Mouse (Mus musculus) gastrocnemius, postnatal 36 days (tissue): Measurements from ENCODE around the gene Sinhcaf. TPM values are rescaled to one million over a fixed set of nuclear protein-coding genes. Genes with fewer than 3 reads are reported as not detected.
"Not testable (repeated sequence)": the region's sequence is repeated elsewhere in the genome, so short reads cannot be mapped to it uniquely, and the experiment has no call there.

Experiments used
- DNase-seq, 2 experiments: peaks; one replicate each; pipeline ENCODE4 v3.0.0; 2022
- intact Hi-C: fragments of 180-260 bp; cut with DNase I; formaldehyde crosslinking; loops from one replicate; pipeline ENCODE4 v1.15.1; 2025
- long read RNA-seq, 2 experiments: library from polyadenylated mRNA; stranded (forward); transcript quantifications; one replicate each; pipeline ENCODE4 v2.0.0; 2021
- total RNA-seq, 2 experiments: library from RNA; stranded (reverse); gene quantifications; 2 replicates each; pipeline ENCODE4 v1.2.3; 2021

The Sinhcaf gene
- total RNA-seq, result 1 to 10 TPM in 1 of 2 experiments, under 1 TPM in 1; 0.54 to 1.3 TPM
- long read RNA-seq, experiment 1, partial matches to known transcripts, result 0 of 4 reads
- long read RNA-seq, experiment 1, other reads (novel, unspliced or antisense), result 0 of 4 reads
- long read RNA-seq, experiment 2, partial matches to known transcripts, result 0 of 2 reads
- long read RNA-seq, experiment 2, other reads (novel, unspliced or antisense), result 2 of 2 reads

DNA sequence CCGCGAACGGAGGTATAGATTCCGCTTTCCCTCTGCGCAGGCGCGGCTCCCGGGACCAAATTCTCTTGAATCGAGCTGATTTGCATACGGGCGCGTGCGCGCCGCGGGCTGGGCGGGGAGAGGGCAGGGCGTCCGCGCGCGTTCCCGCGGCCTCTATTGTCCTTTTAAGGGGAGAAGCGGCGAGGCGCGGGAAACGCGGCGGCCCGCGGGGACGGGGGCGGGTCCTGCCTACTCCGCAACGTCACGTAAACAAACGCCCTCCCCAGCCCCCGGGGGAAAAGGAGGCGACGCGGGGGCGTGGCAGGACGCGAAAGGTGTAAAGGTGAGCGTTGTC lies at the start of gene Sinhcaf:
Sinhcaf (minus strand) TSS at position 59 of the 334 bp plus-strand sequence.
- DNase-seq, result peak; percentile 94 to 96
- intact Hi-C loops, result loop anchor here (2.0 to 10.0 kb wide), 2 partner anchors 154 to 358 kb away; partner anchors contain the start of genes Dennd5b and Resf1

DNA sequence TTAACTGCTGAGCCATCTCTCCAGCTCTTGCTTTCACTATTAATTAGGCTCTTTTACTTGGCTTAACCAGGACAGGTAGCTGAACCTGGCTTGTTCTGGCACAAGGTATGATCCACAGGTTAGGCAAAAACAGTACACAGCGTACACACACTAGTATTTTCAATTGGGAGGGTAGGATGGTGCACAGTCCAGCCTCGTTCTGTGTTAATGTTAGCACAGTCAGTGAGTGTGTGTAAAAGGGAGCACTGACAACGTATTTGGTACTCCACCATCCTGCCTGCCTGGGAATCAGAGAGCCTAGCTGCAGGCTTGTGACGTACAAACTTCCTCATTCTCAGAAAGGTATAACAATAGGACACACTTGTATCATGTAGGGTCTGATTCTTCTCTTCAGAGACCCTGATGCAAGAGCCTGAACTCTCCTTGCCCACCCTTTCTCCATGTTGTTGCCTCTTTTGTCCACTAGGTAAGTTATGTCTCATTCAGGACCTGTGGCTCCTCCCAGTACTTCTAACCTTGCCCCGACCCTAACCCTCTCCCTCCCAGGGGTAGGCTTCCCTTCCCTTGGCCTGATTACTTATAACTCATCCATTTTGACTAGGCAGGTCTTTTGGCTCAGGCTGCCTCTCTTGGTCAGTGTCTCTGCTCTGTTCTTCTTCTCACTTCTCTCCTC lies 48.2 kb upstream of the Sinhcaf start:
- intact Hi-C loops, result no loop called here

DNA sequence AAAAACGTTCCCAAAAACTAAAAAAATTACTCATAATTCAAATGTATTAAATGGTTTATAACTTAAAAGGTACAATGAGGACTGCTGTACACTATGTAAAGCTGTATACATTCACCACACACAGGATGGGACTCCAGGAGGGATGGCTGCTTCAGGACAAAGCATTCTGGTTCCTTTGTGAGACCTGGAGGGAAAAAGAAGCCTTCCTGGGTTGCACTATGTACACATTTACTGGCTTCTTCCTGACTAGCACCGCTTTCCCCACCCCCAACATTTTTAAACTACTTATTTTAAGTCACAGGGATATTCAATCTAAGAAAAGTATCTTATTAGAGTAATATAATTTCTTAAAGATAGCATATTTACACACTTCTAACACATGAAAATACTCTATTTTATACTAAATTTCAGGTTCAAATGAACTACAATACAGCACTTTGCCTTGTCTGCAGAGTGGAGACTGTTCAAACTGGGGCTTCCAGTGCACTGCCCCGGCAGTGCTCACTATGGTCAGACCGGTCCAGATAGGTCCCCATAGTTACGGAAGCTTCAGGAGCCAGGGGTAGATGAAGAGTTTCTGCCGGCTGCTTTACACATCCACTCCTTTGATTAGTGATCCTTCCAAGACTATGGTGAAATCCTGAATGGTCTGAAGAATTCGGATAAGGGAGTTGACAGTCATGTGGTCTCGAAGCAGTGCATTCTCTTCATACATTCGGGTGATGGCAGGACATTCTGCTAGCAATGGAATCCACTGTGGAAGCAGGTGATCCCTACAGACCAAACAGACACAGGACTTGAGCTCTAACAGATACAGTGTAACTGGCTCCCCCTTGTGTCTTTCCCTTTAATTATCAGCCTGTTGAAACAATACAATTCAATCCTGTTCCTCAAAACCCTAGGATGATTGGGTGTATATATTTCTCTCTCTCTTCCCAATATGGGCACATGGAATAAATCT lies 47.1 kb upstream of the Sinhcaf start:
- no peak for DNase-seq
- intact Hi-C loops, result no loop called here

More for the DNA sequence above, 48.2 kb upstream of the Sinhcaf start:
- DNase-seq, result no peak

DNA sequence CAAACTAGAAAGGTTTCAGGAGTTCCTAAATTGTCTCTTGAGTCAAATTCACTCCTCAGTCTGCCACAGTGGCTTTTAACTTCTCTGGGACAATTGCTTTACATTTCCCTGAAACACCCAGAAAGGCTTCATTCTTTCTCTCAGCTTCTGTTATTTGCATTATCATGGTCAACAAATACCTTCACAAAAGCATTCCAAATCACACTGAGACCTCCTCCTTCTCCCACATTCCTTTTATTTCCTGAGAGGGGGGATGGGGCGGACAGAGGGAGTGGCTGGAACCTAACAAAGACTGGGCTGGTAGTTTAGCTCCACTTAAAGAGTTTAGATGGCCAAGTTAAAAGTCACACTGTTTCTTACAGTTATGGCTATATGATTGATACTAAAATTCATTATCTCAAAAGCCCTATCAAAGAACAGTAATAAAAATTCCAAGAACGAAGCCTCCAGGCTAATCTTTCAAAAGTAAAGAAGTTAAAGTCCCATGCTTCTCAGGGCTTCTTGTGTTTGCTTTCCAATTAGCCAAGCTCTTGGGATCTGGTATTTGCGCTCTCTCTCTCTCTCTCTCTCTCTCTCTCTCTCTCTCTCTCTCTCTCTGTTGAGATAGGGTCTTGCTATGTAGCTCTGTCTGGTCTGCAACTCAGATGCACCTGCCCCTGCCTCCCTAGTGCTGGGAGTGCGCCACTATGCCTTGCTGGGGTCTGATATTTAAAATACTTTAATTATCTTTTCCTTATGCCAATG lies 46.3 kb upstream of the Sinhcaf start:
- no peak for DNase-seq
- intact Hi-C loops, result no loop called here

DNA sequence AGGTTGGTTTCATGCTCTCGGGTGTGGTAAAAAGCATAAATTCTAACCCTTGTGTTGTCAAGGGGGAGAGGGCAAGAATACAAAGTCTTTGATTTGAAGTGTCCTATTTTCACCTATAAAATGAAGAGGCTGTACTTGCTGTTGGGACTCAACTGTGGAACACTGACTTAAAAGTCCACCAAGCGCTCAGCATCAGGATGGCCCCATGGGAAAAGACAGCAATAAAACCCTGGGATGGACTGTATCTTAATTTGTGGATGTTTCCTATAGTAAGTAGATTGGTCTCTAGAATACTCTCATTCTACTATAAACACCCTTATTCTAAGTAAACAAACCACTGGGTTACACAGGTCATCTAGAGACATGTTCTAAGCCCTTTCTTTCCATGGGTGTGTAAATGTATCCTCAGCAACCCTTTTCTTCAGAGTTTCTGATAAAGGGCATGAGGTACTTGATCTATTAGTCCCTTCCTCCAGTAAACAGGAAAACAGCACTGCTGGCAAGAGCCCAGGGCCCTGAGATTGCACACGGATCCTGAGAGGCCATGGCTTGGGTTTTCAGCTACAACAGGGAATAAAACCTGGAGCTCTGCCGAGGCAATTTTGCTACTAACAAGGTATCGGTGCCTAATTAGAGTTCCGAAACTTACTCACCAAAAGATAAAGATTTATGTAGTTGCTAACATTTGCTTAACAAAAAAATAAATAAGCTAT lies 45.5 kb upstream of the Sinhcaf start:
- intact Hi-C loops, result no loop called here
- DNase-seq, result no peak

DNA sequence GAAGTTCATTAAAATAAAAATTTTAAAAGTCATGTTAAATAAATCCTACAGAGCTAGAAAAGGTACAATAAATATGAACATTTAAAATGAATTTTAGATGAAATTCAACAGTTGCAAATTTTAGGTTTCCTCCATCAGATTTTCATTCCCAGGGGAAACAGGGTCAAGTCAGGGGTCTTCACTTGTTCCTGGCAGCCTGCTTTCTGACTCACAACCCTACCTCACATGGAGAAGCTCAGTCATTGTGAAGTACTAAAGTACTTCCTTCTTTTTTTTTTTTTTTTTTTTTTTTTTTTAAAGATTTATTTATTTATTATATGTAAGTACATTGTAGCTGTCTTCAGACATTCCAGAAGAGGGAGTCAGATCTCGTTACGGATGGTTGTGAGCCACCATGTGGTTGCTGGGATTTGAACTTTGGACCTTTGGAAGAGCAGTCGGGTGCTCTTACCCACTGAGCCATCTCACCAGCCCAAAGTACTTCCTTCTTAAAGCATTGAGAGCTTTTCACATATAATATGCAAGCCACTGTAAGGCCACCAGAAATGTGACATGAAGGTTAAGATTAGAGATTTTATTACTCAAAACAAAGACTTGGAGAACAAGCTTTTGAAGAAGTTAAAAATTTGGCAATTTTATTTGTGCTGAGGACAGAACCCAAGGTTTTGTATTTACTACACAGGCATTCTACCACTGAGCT lies 43.7 kb upstream of the Sinhcaf start:
- intact Hi-C loops, DNase-seq: not testable (repeated sequence)

DNA sequence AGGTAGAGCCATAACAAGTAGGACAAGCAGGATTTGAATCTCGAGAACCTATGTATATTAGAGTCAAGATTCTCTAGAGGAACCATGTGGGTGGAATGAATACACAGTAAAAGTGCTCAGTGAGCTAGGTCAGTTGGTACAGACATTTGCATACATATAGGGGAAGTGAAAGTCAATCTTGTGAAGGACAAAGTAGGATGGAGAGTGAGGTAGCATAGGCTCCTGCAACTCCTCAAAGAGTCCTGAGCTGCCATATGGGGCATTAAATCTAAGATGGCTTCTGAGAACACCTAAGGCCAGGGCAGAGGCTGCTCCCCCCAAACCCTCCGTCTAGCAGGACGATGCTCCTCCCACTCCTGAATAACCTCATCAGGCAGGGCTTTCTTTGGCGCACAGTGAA lies 39.7 kb upstream of the Sinhcaf start:
- no peak for DNase-seq
- intact Hi-C loops, result no loop called here

DNA sequence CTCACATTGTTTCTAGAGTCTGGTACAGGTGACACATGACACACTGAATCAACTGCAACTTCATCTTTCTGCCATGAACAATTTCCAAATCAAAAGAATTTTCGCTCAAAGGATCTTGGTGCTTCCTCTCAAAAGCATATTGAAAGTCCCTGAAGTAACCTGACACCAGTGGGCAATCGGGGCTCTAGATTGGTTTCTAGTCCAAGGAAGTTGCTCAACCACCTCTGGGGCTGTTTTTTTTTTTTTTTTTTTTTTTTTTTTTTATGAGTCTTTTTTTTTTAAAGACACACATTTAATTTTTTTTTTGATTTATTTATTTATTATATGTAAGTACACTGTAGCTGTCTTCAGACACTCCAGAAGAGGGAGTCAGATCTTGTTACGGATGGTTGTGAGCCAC lies 34.2 kb upstream of the Sinhcaf start:
- intact Hi-C loops, result no loop called here
- DNase-seq, result no peak

DNA sequence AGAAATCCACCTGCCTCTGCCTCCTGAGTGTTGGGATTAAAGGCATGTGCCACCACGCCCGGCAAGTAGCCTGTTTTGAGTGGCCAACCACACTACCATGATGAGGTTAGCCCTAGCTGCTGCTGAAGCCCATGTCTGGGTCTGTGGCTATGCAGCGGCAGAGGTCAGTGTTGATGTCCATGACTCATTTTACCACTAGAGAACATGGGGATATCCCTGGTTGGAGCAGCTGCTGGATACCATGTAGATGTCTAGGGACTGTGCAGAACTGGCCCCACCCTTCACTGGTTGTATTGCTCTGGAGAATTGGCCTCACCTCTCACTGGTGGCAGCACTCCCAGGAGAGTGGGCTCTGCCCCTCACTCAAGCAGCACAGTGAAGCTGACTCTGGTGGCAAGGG lies 28.8 kb upstream of the Sinhcaf start:
- DNase-seq, result no peak

DNA sequence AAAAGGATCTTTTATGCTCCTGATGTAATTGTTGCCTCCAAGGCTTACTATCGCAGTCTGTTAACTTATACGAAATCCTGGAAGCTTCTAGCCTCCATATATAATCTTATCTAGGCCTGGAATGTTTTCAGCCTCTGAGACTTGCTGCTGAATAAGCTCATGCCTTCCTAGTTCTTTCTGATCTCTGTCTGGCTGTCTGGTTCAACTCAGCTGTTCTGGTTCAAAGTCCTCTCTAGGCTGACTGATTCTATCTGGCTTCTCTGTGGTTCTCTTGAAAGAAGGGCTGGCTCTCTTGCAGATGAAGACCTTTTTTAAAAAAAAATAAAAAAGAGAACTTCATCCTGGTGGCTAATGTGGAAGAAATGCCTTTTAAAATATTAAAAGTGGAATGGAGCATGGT lies 26.6 kb upstream of the Sinhcaf start:
- intact Hi-C loops, result no loop called here
- no peak for DNase-seq

More for the DNA sequence above, 28.8 kb upstream of the Sinhcaf start:
- intact Hi-C loops, result no loop called here

DNA sequence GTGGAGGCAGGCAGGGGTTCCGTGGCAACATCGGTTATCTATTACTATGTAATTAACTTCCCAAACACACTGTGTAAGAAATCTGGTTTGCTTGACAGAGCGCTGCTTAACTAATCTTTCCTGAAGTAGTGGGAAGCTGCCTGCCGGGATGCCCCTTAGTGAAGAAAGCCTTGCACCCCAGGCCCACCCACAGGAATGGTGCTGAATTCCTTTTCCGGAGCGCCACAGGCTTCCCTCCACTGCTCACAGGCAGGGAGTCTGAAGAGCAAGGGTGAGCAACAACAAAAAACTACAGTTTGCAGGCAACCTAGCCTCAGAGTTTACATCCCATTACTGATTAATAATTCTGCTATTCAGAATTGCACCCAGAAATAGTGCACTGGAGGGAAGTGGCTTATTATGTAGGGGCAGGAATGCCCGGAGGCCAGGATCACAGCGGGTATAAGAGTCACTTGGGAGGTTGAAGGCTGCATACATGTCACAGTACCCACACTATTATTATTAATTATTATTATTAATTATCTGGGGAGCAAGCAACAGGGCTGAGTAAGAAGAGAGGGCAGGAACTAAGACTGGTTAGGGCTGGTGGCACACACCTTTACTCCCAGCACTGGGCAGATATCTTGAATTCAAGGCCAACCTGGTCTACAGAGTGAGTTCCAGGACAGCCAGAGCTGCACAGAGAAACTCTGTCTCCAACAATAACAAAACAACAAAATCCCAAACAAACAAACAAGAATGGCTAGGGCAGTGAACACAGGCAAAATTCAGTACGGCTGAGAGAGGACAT lies 26.0 kb upstream of the Sinhcaf start:
- intact Hi-C loops, result no loop called here
- no peak for DNase-seq

DNA sequence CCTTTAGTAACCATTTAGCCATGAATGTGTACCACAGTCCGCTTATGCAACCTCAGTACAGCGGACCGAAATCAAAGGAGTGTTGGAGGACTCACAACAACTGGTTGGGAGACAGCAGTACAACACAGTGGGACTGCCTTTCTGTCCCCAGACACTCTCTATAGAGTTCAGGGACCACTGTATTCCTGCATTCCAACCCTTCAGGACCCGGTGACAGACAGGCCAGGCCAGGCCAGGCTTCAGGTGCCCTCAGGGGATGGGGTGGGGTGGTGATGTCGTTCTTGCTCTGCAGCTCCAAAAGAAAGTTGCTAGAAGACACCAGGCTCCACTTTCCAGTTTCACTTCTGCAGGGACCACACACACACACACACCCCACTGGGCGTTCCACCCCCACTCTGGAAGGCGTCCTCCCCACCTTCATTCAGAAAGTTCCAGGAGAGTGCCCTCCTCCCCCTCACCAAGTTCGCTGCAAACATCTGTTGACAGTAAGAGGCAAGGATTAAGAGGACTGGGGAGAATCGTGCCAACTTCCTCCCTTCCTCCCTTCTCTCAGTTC lies 25.2 kb upstream of the Sinhcaf start:
- DNase-seq, result no peak
- intact Hi-C loops, result no loop called here

DNA sequence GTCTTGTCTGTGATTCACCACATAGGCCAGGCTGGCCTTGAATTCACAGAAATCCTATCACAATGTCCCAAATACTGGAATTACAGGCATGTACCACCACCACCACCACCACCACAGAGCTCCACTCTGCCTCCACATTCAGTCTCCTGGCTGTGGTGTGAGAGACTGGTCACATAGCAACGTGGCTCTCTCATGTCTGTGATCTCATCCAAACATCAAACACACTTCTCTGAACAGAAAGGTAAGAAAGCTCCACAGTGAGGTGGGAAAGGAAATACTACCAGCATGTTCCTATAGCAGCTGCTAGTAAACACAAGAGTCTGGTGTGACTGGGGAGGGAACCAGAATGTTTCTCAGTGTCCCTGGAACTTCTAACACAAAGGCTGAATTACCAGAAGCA lies 15.0 kb upstream of the Sinhcaf start:
- intact Hi-C loops, result no loop called here
- no peak for DNase-seq

DNA sequence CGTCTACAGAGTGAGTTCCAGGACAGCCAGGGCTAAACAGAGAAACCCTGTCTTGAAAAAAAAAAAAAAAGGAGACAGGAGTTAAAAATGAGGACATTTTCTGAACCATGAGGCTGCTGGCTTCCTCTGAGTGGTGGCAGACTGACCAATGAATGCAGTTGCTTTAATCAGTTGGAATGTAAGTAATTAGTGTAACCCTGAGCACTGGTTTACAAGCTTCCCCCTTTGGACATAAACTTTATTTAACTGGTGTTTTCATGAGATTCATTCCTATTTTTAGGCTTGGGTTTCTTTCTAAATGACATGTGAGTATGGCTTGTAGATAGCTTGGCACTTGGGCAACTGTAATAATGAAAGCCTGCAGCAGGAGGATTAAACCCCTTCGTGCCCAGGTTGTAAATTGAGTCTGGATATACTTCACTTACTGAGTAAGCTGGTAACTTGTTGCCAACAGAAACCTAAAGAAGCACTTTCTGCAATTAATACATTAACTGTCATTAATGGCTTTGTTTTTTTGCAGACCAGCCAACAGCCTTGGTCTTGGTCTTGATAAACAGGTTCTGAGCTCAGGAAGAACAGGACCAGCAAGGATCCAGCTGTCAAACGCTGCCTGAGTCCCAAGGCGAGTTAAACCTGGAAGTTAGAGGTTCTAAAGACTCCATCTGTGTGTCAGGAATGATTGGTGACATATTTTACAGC lies 13.4 kb upstream of the Sinhcaf start:
- intact Hi-C loops, result no loop called here
- no peak for DNase-seq

DNA sequence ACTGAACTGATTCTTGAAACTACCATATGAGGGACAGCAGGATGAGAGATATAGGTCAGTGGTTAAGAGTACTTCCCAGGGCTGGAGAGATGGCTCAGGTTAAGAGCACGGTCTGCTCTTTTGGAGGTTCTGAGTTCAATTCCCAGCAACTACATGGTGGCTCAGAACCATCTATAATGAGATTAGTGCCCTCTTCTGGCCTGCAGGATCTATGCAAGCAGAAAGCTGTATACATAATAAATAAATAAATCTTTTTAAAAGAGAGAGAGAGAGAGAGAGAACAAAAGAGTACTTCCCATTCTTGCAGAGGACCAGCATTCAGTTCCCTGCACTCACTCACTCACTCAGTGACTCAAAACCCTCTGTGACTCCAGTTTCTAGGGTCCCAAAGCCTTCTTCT lies 12.4 kb upstream of the Sinhcaf start:
- no peak for DNase-seq
- intact Hi-C loops, result no loop called here

DNA sequence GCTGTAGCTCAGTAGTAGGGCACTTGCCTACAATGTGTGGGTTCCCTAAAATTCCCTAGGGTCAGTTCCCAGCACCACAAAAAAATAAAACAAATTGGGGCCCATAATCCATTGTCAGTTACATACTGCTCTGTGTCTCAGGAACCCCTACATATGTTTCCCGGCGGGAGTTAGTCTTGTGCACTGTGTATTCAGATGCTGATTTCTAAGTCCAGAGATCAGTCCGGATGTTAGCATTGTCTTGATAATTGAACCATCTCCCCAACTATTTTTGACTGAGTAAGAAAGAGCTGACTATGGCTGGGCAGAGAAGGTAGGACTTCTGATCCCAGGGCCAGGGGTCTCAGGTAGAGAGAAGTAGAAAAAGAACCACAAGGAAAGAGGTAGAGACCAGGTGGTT lies 10.8 kb upstream of the Sinhcaf start:
- DNase-seq, result no peak
- intact Hi-C loops, result no loop called here

DNA sequence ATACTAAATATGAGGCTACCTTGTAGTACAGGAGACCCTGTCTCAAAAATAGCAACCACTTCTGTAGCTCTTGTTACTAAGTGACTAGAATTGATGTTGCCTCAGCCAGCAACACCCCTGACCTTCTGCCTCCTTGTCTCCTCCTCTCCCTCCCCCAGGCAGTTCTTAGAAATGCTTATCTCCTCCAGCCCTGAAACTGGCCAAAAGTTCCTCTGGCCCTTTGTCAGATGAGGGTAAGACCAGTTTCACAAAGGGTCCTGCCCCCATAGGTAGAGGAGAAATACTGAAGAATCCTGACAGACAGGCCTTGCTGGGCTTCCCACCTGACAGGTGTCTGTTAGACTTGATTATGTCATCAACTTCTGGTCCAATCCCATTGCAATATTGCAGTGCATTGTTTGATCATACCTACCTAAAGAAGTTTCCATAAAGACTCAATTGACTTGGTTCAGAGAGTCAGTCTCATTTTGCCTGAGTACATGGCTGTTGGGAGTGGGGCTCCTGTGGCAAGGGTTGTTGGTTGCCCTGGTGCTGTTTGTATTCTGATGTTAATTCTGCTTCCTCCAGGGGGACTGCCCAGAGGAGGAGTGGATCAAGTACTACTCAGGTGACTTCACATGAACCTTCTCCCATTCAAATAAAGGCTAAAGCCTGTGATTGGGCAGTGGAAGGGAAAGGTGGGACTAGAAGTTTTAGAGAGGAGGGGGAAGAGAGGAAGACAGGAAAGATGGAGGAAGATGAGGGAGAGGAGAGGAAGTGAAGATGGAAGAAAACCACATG lies 9.6 kb upstream of the Sinhcaf start:
- no peak for DNase-seq
- intact Hi-C loops, result no loop called here
